Mouse (Mus musculus): ENCODE results near the gene Fbxo33. TPM values are rescaled to one million over a fixed set of nuclear protein-coding genes. Genes with fewer than 3 reads are reported as not detected.

The Fbxo33 gene
- polyA plus RNA-seq, 1 experiment from 2014 or later, result 8.5 TPM

GRCm38 (mm10) chr12:59206208-59206999 lies 13.1 kb downstream of the Fbxo33 start:
- no peak overlapping the region for H3K4me3 ChIP-seq (ENCODE audit: low read depth, low read length)
- H3K27me3 ChIP-seq (ENCODE audit: control insufficient read depth, insufficient read depth, low read length), result no peaks in the 10 kb centered on the region
- H3K9me3 ChIP-seq (ENCODE audit: control insufficient read depth, low read length), result no peaks in the 10 kb centered on the region
- no peak overlapping the region for H3K4me2 ChIP-seq (replicated peaks; ENCODE audit: low read depth)
- ATAC-seq (ENCODE audit: low FRiP score, low TSS enrichment) (no peak), DNase-seq (ENCODE audit: low spot score) (no peak)
- TF ChIP-seq CTCF (IDR thresholded peaks at IDR 0.05; ENCODE audit: low read depth), result no peak
- TF ChIP-seq EP300 (optimal IDR thresholded peaks at IDR 0.05), result no peak
- no peak overlapping the region for H3K9ac ChIP-seq (ENCODE audit: low read length)
- H3K27ac ChIP-seq (replicated peaks), result no peak overlapping the region
- no peaks in the 10 kb centered on the region for H3K4me1 ChIP-seq (replicated peaks; ENCODE audit: control insufficient read depth, insufficient read depth)
- H3K36me3 ChIP-seq (ENCODE audit: control insufficient read depth, insufficient read depth, low read length), result 0 out of 2 replicates have a peak, but pooled peaks cover 3% of the 10 kb centered on the region
- 79% methylated on average over 4 of the region's 4 CpGs for WGBS

- Histone ChIP-seq H3K4me1 (replicated peaks; ENCODE audit: control insufficient read depth, insufficient read depth) (no peaks in the 10 kb centered on the region), H3K36me3 (ENCODE audit: control insufficient read depth, insufficient read depth, low read length) (0 out of 2 replicates have a peak, but pooled peaks cover 3% of the 10 kb centered on the region), H3K4me2 (replicated peaks; ENCODE audit: low read depth) (no peak overlapping the region), H3K27me3 (ENCODE audit: control insufficient read depth, insufficient read depth, low read length) (no peaks in the 10 kb centered on the region), H3K27ac (replicated peaks) (no peak overlapping the region), H3K9me3 (ENCODE audit: control insufficient read depth, low read length) (no peaks in the 10 kb centered on the region), H3K4me3 (ENCODE audit: low read depth, low read length) (no peak overlapping the region), H3K9ac (ENCODE audit: low read length) (no peak overlapping the region)
- TF ChIP-seq CTCF (IDR thresholded peaks at IDR 0.05; ENCODE audit: low read depth) (no peak), EP300 (optimal IDR thresholded peaks at IDR 0.05) (no peak)
- 89% methylated on average over 6 of the region's 6 CpGs for WGBS
- no peak for DNase-seq (ENCODE audit: low spot score)
- no peak for ATAC-seq (ENCODE audit: low FRiP score, low TSS enrichment)
These were observed 14.0 kb downstream of the Fbxo33 start for GRCm38 (mm10) chr12:59205571-59205970.

GRCm38 (mm10) chr12:59199361-59199760 lies 20.2 kb downstream of the Fbxo33 start:
- Histone ChIP-seq H3K27ac (replicated peaks) (no peak overlapping the region), H3K4me1 (replicated peaks; ENCODE audit: control insufficient read depth, insufficient read depth) (no peaks in the 10 kb centered on the region), H3K27me3 (ENCODE audit: control insufficient read depth, insufficient read depth, low read length) (no peaks in the 10 kb centered on the region), H3K9ac (ENCODE audit: low read length) (no peak overlapping the region), H3K4me2 (replicated peaks; ENCODE audit: low read depth) (no peak overlapping the region), H3K9me3 (ENCODE audit: control insufficient read depth, low read length) (no peaks in the 10 kb centered on the region), H3K4me3 (ENCODE audit: low read depth, low read length) (no peak overlapping the region), H3K36me3 (ENCODE audit: control insufficient read depth, insufficient read depth, low read length) (0 out of 2 replicates have a peak, but pooled peaks cover 7% of the 10 kb centered on the region)
- ATAC-seq (ENCODE audit: low FRiP score, low TSS enrichment) (no peak), DNase-seq (ENCODE audit: low spot score) (no peak)
- 91% methylated on average over 2 of the region's 2 CpGs for WGBS
- no peak for TF ChIP-seq CTCF (IDR thresholded peaks at IDR 0.05; ENCODE audit: low read depth)
- no peak for TF ChIP-seq EP300 (optimal IDR thresholded peaks at IDR 0.05)

GRCm38 (mm10) chr12:59198750-59199149 lies 20.8 kb downstream of the Fbxo33 start:
- no peak overlapping the region for H3K4me3 ChIP-seq (ENCODE audit: low read depth, low read length)
- no peak overlapping the region for H3K4me2 ChIP-seq (replicated peaks; ENCODE audit: low read depth)
- ATAC-seq (ENCODE audit: low FRiP score, low TSS enrichment) (peak; percentile 96), DNase-seq (ENCODE audit: low spot score) (peak; percentile 62)
- H3K4me1 ChIP-seq (replicated peaks; ENCODE audit: control insufficient read depth, insufficient read depth), result no peaks in the 10 kb centered on the region
- 0 out of 2 replicates have a peak, but pooled peaks cover 7% of the 10 kb centered on the region for H3K36me3 ChIP-seq (ENCODE audit: control insufficient read depth, insufficient read depth, low read length)
- no peaks in the 10 kb centered on the region for H3K9me3 ChIP-seq (ENCODE audit: control insufficient read depth, low read length)
- no peak overlapping the region for H3K9ac ChIP-seq (ENCODE audit: low read length)
- H3K27me3 ChIP-seq (ENCODE audit: control insufficient read depth, insufficient read depth, low read length), result no peaks in the 10 kb centered on the region
- no peak overlapping the region for H3K27ac ChIP-seq (replicated peaks)
- 44% methylated on average over 4 of the region's 4 CpGs for WGBS
- TF ChIP-seq EP300 (optimal IDR thresholded peaks at IDR 0.05), result no peak
- TF ChIP-seq CTCF (IDR thresholded peaks at IDR 0.05; ENCODE audit: low read depth), result no peak

- no peak overlapping the region for H3K4me3 ChIP-seq (ENCODE audit: low read depth, low read length)
- H3K9ac ChIP-seq (ENCODE audit: low read length), result no peak overlapping the region
- DNase-seq (ENCODE audit: low spot score) (no peak), ATAC-seq (ENCODE audit: low FRiP score, low TSS enrichment) (no peak)
- WGBS, result 74% methylated on average over 4 of the region's 4 CpGs
- no peaks in the 10 kb centered on the region for H3K27me3 ChIP-seq (ENCODE audit: control insufficient read depth, insufficient read depth, low read length)
- no peak overlapping the region for H3K4me2 ChIP-seq (replicated peaks; ENCODE audit: low read depth)
- no peaks in the 10 kb centered on the region for H3K4me1 ChIP-seq (replicated peaks; ENCODE audit: control insufficient read depth, insufficient read depth)
- peaks cover 3% of the 10 kb centered on the region; the same call in 1 of the 2 replicates for H3K36me3 ChIP-seq (ENCODE audit: control insufficient read depth, insufficient read depth, low read length)
- TF ChIP-seq EP300 (optimal IDR thresholded peaks at IDR 0.05) (no peak), CTCF (IDR thresholded peaks at IDR 0.05; ENCODE audit: low read depth) (no peak)
- H3K27ac ChIP-seq (replicated peaks), result no peak overlapping the region
- no peaks in the 10 kb centered on the region for H3K9me3 ChIP-seq (ENCODE audit: control insufficient read depth, low read length)
These were observed 23.6 kb downstream of the Fbxo33 start for GRCm38 (mm10) chr12:59195941-59196340.

GRCm38 (mm10) chr12:59195065-59195464 lies 24.5 kb downstream of the Fbxo33 start:
- Histone ChIP-seq H3K9ac (ENCODE audit: low read length) (no peak overlapping the region), H3K4me3 (ENCODE audit: low read depth, low read length) (no peak overlapping the region), H3K36me3 (ENCODE audit: control insufficient read depth, insufficient read depth, low read length) (peaks cover 3% of the 10 kb centered on the region; the same call in 1 of the 2 replicates), H3K27ac (replicated peaks) (no peak overlapping the region), H3K9me3 (ENCODE audit: control insufficient read depth, low read length) (no peaks in the 10 kb centered on the region), H3K27me3 (ENCODE audit: control insufficient read depth, insufficient read depth, low read length) (no peaks in the 10 kb centered on the region), H3K4me1 (replicated peaks; ENCODE audit: control insufficient read depth, insufficient read depth) (no peaks in the 10 kb centered on the region), H3K4me2 (replicated peaks; ENCODE audit: low read depth) (no peak overlapping the region)
- ATAC-seq (ENCODE audit: low FRiP score, low TSS enrichment) (no peak), DNase-seq (ENCODE audit: low spot score) (no peak)
- WGBS, result 77% methylated on average over 4 of the region's 4 CpGs
- TF ChIP-seq EP300 (optimal IDR thresholded peaks at IDR 0.05), result no peak
- TF ChIP-seq CTCF (IDR thresholded peaks at IDR 0.05; ENCODE audit: low read depth), result no peak

Data from stomach, postnatal 0 days (tissue).